Mouse (Mus musculus): ENCODE results near the gene Pfkm. TPM values are rescaled to one million over a fixed set of nuclear protein-coding genes. Genes with fewer than 3 reads are reported as not detected.

Gene Pfkm
- total and polyA plus RNA-seq, 3 experiments = 521 to 921 (median 800) TPM

DNA sequence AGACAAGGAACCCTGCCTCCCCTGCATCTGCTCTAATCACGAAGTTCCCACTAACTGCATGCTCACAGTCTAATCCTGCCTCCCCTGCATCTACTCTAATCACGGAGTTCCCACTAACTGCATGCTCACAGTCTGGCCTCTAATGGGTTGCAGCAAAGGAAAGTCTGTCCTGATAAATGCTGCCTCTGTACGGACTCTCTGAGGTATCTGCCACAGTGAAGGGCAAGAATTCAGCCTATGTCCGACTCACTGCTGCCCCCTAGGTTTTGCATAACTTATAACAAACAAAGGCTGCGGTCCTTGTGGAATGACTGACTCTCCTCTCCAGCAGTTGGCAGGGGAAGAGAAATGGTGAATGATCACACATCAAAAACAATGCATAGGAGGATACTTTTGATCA, 37.1 kb upstream of the Pfkm start:
- no peak for DNase-seq
- Histone ChIP-seq H3K4me1 (ENCODE audit: control insufficient read depth, insufficient read depth, low read length) (no peaks in the 10 kb centered on the region), H3K9ac (ENCODE audit: low read depth, low read length) (no peak overlapping the region), H3K27me3 (ENCODE audit: control insufficient read depth, insufficient read depth, low read length) (no peaks in the 10 kb centered on the region), H3K4me3 (no peak overlapping the region), H3K79me2 (replicated peaks; ENCODE audit: control insufficient read depth, insufficient read depth, low read length) (no peaks in the 10 kb centered on the region), H3K27ac (no peak overlapping the region), H3K36me3 (ENCODE audit: control insufficient read depth, insufficient read depth, low read length) (no peaks in the 10 kb centered on the region)
- WGBS = 21% methylated on average over 5 of the region's 5 CpGs
- intact Hi-C loops (cut with DNase I) = no loop called here
- no peak for TF ChIP-seq EP300 (IDR thresholded peaks at IDR 0.05; ENCODE audit: insufficient read depth, low read depth, low read length)
- no peak for TF ChIP-seq POLR2A (IDR thresholded peaks at IDR 0.05; ENCODE audit: insufficient read depth, low read depth, low read length)
- peak; percentile 71 for TF ChIP-seq CTCF (IDR thresholded peaks at IDR 0.05)

DNA sequence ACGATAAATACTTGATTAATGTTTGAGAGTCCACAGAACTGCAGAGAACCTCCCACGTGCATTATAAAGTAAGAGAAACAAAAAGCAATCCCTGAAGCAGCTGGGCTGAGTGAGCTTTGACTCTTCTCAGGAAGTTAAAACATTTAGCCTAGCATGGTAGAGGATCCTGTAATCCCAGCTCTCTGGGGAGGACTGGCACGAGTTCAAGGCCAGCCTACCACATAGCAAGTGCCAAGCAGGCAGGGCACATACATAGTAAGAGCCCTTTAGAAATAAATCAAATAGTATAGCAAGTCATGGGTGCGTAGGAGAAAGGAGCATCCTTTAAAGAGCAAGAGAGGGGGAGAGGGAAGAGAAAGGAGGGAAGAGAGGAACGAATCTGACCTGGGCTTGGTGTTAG, 26.5 kb upstream of the Pfkm start:
- WGBS = 82% methylated on average over 5 of the region's 5 CpGs
- no peaks in the 10 kb centered on the region for H3K36me3 ChIP-seq (ENCODE audit: control insufficient read depth, insufficient read depth, low read length)
- intact Hi-C loops (cut with DNase I) = no loop called here
- no peaks in the 10 kb centered on the region for H3K27me3 ChIP-seq (ENCODE audit: control insufficient read depth, insufficient read depth, low read length)
- no peak for TF ChIP-seq POLR2A (IDR thresholded peaks at IDR 0.05; ENCODE audit: insufficient read depth, low read depth, low read length)
- TF ChIP-seq EP300 (IDR thresholded peaks at IDR 0.05; ENCODE audit: insufficient read depth, low read depth, low read length) = no peak
- TF ChIP-seq CTCF (IDR thresholded peaks at IDR 0.05) = no peak
- no peak overlapping the region for H3K27ac ChIP-seq
- no peaks in the 10 kb centered on the region for H3K79me2 ChIP-seq (replicated peaks; ENCODE audit: control insufficient read depth, insufficient read depth, low read length)
- H3K4me1 ChIP-seq (ENCODE audit: control insufficient read depth, insufficient read depth, low read length) = no peaks in the 10 kb centered on the region
- DNase-seq = no peak
- no peak overlapping the region for H3K4me3 ChIP-seq
- H3K9ac ChIP-seq (ENCODE audit: low read depth, low read length) = no peak overlapping the region

DNA sequence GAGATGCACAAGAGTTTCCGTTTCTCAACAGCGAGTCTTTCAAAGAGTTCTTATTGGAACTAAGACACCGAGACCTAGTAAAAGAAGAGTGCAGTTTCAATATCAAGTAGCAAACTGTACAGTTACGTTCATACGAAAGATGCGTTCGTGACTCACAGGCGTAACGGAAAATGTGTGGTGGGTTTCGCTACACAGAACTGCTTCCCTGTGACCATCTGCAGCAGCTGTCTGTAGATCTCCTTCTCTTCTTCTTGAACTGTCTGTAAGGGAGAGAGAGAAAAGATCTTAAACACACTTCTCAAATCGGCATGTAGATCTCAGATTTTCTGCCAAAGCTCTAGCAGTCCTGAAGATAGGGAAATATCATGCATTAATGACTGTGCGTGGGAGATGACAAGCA, 25.8 kb upstream of the Pfkm start:
- TF ChIP-seq CTCF (IDR thresholded peaks at IDR 0.05) = no peak
- no peak for TF ChIP-seq POLR2A (IDR thresholded peaks at IDR 0.05; ENCODE audit: insufficient read depth, low read depth, low read length)
- no peak for TF ChIP-seq EP300 (IDR thresholded peaks at IDR 0.05; ENCODE audit: insufficient read depth, low read depth, low read length)
- Histone ChIP-seq H3K79me2 (replicated peaks; ENCODE audit: control insufficient read depth, insufficient read depth, low read length) (no peaks in the 10 kb centered on the region), H3K27ac (no peak overlapping the region), H3K9ac (ENCODE audit: low read depth, low read length) (no peak overlapping the region), H3K27me3 (ENCODE audit: control insufficient read depth, insufficient read depth, low read length) (no peaks in the 10 kb centered on the region), H3K4me3 (no peak overlapping the region), H3K4me1 (ENCODE audit: control insufficient read depth, insufficient read depth, low read length) (no peaks in the 10 kb centered on the region), H3K36me3 (ENCODE audit: control insufficient read depth, insufficient read depth, low read length) (no peaks in the 10 kb centered on the region)
- no peak for DNase-seq
- intact Hi-C loops (cut with DNase I) = no loop called here
- WGBS = 90% methylated on average over 12 of the region's 12 CpGs

DNA sequence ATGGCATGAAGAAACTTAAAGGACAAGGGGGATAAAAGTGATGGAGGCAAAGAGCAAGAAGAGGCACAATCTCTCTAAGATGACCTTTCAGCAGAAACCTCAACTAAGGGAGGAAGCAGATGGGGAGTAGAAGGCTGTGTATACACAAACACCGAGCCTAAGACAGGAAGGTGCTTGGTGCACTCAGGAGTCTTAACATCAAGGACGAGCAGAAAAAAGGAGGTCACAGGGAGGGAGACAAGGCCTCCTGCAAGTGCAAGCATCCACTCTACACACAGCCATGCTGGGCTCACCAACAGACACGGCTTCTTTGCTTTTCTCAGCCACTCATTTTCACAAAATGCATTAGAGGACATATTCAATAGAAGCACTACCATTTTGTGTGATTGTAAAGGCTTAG, 24.9 kb upstream of the Pfkm start:
- no peaks in the 10 kb centered on the region for H3K4me1 ChIP-seq (ENCODE audit: control insufficient read depth, insufficient read depth, low read length)
- WGBS = 62% methylated on average over 3 of the region's 3 CpGs
- no peaks in the 10 kb centered on the region for H3K36me3 ChIP-seq (ENCODE audit: control insufficient read depth, insufficient read depth, low read length)
- H3K4me3 ChIP-seq = no peak overlapping the region
- DNase-seq = no peak
- intact Hi-C loops (cut with DNase I) = no loop called here
- H3K27ac ChIP-seq = no peak overlapping the region
- no peaks in the 10 kb centered on the region for H3K27me3 ChIP-seq (ENCODE audit: control insufficient read depth, insufficient read depth, low read length)
- H3K79me2 ChIP-seq (replicated peaks; ENCODE audit: control insufficient read depth, insufficient read depth, low read length) = no peaks in the 10 kb centered on the region
- TF ChIP-seq CTCF (IDR thresholded peaks at IDR 0.05) = no peak
- no peak for TF ChIP-seq POLR2A (IDR thresholded peaks at IDR 0.05; ENCODE audit: insufficient read depth, low read depth, low read length)
- TF ChIP-seq EP300 (IDR thresholded peaks at IDR 0.05; ENCODE audit: insufficient read depth, low read depth, low read length) = no peak
- no peak overlapping the region for H3K9ac ChIP-seq (ENCODE audit: low read depth, low read length)

DNA sequence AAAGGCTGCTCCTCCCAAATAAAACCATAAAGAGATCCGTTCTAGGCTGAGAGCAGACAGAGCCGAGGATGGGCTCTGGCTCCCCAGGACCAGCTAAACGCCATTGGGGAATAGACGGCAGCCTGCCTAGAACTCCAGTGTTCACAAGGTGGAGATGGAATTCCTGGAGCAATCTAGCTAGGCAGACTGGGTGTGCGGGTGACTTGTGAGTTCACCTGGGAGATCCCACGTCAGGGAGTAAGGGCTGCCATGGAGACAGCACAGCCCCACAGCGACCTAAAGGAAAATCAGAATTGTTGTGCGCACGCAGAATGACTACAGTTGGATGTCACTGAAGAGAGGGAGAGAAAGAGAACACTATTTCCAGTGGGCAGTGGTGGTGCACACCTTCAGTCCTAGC, 23.9 kb upstream of the Pfkm start:
- TF ChIP-seq POLR2A (IDR thresholded peaks at IDR 0.05; ENCODE audit: insufficient read depth, low read depth, low read length) = no peak
- no peak for TF ChIP-seq EP300 (IDR thresholded peaks at IDR 0.05; ENCODE audit: insufficient read depth, low read depth, low read length)
- TF ChIP-seq CTCF (IDR thresholded peaks at IDR 0.05) = no peak
- no peaks in the 10 kb centered on the region for H3K79me2 ChIP-seq (replicated peaks; ENCODE audit: control insufficient read depth, insufficient read depth, low read length)
- no peaks in the 10 kb centered on the region for H3K36me3 ChIP-seq (ENCODE audit: control insufficient read depth, insufficient read depth, low read length)

DNA sequence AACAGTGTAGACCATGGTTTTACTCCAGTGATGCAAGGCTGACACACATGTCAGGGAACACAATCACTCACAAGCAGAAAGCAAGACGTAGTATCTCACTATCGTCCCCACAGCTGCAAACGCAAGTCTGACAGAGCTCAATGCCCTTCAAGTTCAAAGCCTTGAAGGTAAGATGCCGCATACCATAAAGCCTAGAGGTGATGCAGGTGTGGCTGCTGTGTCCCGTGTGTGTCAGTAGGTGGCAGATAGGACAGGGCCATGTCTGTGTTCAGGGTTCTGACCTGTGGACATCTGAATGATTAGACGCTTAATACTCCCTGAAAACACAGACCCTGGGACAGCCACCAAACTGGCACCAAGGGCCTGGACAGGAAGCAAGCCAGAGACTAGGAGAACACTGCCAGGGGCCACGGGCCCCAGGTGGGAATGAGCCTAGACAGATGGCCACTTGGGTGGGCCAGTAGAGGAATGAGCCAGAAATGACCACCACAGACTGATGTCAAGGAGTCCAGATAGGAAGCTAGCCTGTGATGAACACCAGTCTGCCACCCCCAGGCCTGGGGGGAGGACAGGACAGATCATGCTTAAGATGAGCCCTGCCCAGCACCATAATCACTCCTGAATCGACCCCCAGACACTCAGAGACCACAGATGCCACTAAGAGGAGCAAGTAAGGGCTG, 22.7 kb upstream of the Pfkm start:
- no peak for DNase-seq
- Histone ChIP-seq H3K79me2 (replicated peaks; ENCODE audit: control insufficient read depth, insufficient read depth, low read length) (no peaks in the 10 kb centered on the region), H3K4me1 (ENCODE audit: control insufficient read depth, insufficient read depth, low read length) (no peaks in the 10 kb centered on the region), H3K9ac (ENCODE audit: low read depth, low read length) (no peak overlapping the region), H3K4me3 (no peak overlapping the region), H3K27me3 (ENCODE audit: control insufficient read depth, insufficient read depth, low read length) (no peaks in the 10 kb centered on the region), H3K27ac (no peak overlapping the region), H3K36me3 (ENCODE audit: control insufficient read depth, insufficient read depth, low read length) (peaks cover 3% of the 10 kb centered on the region; the same call in 1 of the 2 replicates)
- TF ChIP-seq EP300 (IDR thresholded peaks at IDR 0.05; ENCODE audit: insufficient read depth, low read depth, low read length) (no peak), POLR2A (IDR thresholded peaks at IDR 0.05; ENCODE audit: insufficient read depth, low read depth, low read length) (no peak), CTCF (IDR thresholded peaks at IDR 0.05) (peak; percentile 39)
- intact Hi-C loops (cut with DNase I) = no loop called here
- 87% methylated on average over 8 of the region's 8 CpGs for WGBS

More for the DNA sequence above, 23.9 kb upstream of the Pfkm start:
- Histone ChIP-seq H3K27ac (no peak overlapping the region), H3K9ac (ENCODE audit: low read depth, low read length) (no peak overlapping the region), H3K4me1 (ENCODE audit: control insufficient read depth, insufficient read depth, low read length) (no peaks in the 10 kb centered on the region), H3K4me3 (no peak overlapping the region), H3K27me3 (ENCODE audit: control insufficient read depth, insufficient read depth, low read length) (no peaks in the 10 kb centered on the region)
- WGBS = 84% methylated on average over 9 of the region's 9 CpGs
- no peak for DNase-seq
- intact Hi-C loops (cut with DNase I) = no loop called here

All from heart, adult 2 months (tissue).